Mouse (Mus musculus) heart, embryonic 10.5 days (tissue): Measurements from ENCODE around the gene Tmem200b. TPM values are rescaled to one million over a fixed set of nuclear protein-coding genes. Genes with fewer than 3 reads are reported as not detected.

Experiments
- DNase-seq: peaks from one replicate; pipeline ENCODE4 v3.0.0-alpha.2; 2017; ENCODE audit warnings: low spot score
- H3K27ac ChIP-seq: fragments of 300-500 bp; sonication (generic); 2 replicates; pipeline ENCODE4 v1.5.1; 2016; ENCODE audit warnings: mild to moderate bottlenecking
- H3K27me3 ChIP-seq: fragments of 300-500 bp; sonication (generic); 2 replicates; pipeline ENCODE4 v1.6.1; 2016; ENCODE audit warnings: mild to moderate bottlenecking; ENCODE audit not compliant: poor library complexity, insufficient read depth, severe bottlenecking
- H3K36me3 ChIP-seq: fragments of 300-500 bp; sonication (generic); 2 replicates; pipeline ENCODE4 v1.6.1; 2016; ENCODE audit warnings: mild to moderate bottlenecking, moderate library complexity
- H3K4me1 ChIP-seq: fragments of 300-500 bp; sonication (generic); 2 replicates; pipeline ENCODE4 v1.6.1; 2016; ENCODE audit warnings: mild to moderate bottlenecking
- H3K4me3 ChIP-seq: fragments of 300-500 bp; sonication (generic); 2 replicates; pipeline ENCODE4 v1.5.1; 2016; ENCODE audit warnings: mild to moderate bottlenecking, moderate library complexity
- H3K9me3 ChIP-seq: fragments of 300-500 bp; sonication (generic); 2 replicates; pipeline ENCODE4 v1.6.1; 2016; ENCODE audit warnings: mild to moderate bottlenecking, moderate library complexity
- WGBS: fragments of 180-500 bp; shearing (Covaris S2); methylation state at CpG from one replicate; pipeline ENCODE4 v1.1.7; 2016; 5-methylcytosine and 5-hydroxymethylcytosine counted together
- polyA plus RNA-seq: library from polyadenylated mRNA; unstranded; fragments of >200 nt; fragmentation: Nextera tagmentation; extraction: Ambion mirVana; gene quantifications from 2 replicates; pipeline ENCODE4 v1.2.1, GENCODE M21; 2016

Tmem200b gene
- 2.1 and 3.5 TPM in 2 replicates for polyA plus RNA-seq

GRCm38 (mm10) chr4:131921461-131922346, at the start of gene Tmem200b:
Gene Tmem200b, plus strand, starts transcription at chr4:131921771.
- Histone ChIP-seq H3K9me3 (no peaks in the 10 kb centered on the region), H3K27ac (peak within 1 kb of the TSS; percentile 96), H3K36me3 (peaks cover 37% of the 10 kb centered on the region), H3K4me1 (peaks cover 93% of the 10 kb centered on the region), H3K4me3 (peak within 1 kb of the TSS; percentile 76), H3K27me3 (peaks cover 53% of the 10 kb centered on the region)
- 2% methylated on average over 130 of the region's 130 CpGs for WGBS
- DNase-seq: no peak

- 9% methylated on average over 11 of the region's 11 CpGs for WGBS
- Histone ChIP-seq H3K9me3 (no peaks in the 10 kb centered on the region), H3K4me1 (peaks cover 39% of the 10 kb centered on the region), H3K27ac (peak overlapping the region; percentile 100), H3K4me3 (peak overlapping the region; percentile 94), H3K27me3 (no peaks in the 10 kb centered on the region), H3K36me3 (peaks cover 9% of the 10 kb centered on the region; the same call in 1 of the 2 replicates)
- DNase-seq: no peak
Measured at GRCm38 (mm10) chr4:131872672-131873292, 48.8 kb upstream of the Tmem200b start.

GRCm38 (mm10) chr4:131873293-131874168, 48.0 kb upstream of the Tmem200b start, which contains the start of gene Srsf4:
Gene Srsf4, plus strand, starts transcription at chr4:131873617.
- 0 out of 2 replicates have a peak, but pooled peaks cover 4% of the 10 kb centered on the region for H3K36me3 ChIP-seq
- DNase-seq: peak; percentile 97
- peak within 1 kb of the TSS; percentile 94 for H3K4me3 ChIP-seq
- WGBS: under 1% methylated on average over 80 of the region's 116 CpGs
- peak within 1 kb of the TSS; percentile 100 for H3K27ac ChIP-seq
- H3K9me3 ChIP-seq: no peaks in the 10 kb centered on the region
- no peaks in the 10 kb centered on the region for H3K27me3 ChIP-seq
- peaks cover 42% of the 10 kb centered on the region for H3K4me1 ChIP-seq

- peak overlapping the region; percentile 94 for H3K4me3 ChIP-seq
- H3K9me3 ChIP-seq: no peaks in the 10 kb centered on the region
- peak overlapping the region; percentile 100 for H3K27ac ChIP-seq
- H3K27me3 ChIP-seq: no peaks in the 10 kb centered on the region
- H3K4me1 ChIP-seq: peaks cover 41% of the 10 kb centered on the region
- DNase-seq: no peak
- WGBS: under 1% methylated on average over 20 of the region's 20 CpGs
- 0 out of 2 replicates have a peak, but pooled peaks cover 3% of the 10 kb centered on the region for H3K36me3 ChIP-seq
Measured at GRCm38 (mm10) chr4:131874169-131874536, 47.4 kb upstream of the Tmem200b start.

- Histone ChIP-seq H3K27ac (peak overlapping the region; percentile 100), H3K9me3 (no peaks in the 10 kb centered on the region), H3K36me3 (no peaks in the 10 kb centered on the region), H3K27me3 (no peaks in the 10 kb centered on the region), H3K4me1 (peaks cover 40% of the 10 kb centered on the region), H3K4me3 (peak overlapping the region; percentile 94)
- 4% methylated on average over 11 of the region's 11 CpGs for WGBS
- no peak for DNase-seq
Measured at GRCm38 (mm10) chr4:131874567-131874966, 47.0 kb upstream of the Tmem200b start.

GRCm38 (mm10) chr4:131875242-131875641, 46.3 kb upstream of the Tmem200b start:
- Histone ChIP-seq H3K36me3 (no peaks in the 10 kb centered on the region), H3K27ac (no peak overlapping the region), H3K27me3 (no peaks in the 10 kb centered on the region), H3K4me3 (peak overlapping the region; percentile 94), H3K9me3 (no peaks in the 10 kb centered on the region), H3K4me1 (peaks cover 44% of the 10 kb centered on the region)
- DNase-seq: no peak
- 50% methylated on average over 3 of the region's 3 CpGs for WGBS

GRCm38 (mm10) chr4:131876836-131877235, 44.7 kb upstream of the Tmem200b start:
- Histone ChIP-seq H3K27ac (no peak overlapping the region), H3K4me1 (peaks cover 53% of the 10 kb centered on the region), H3K9me3 (no peaks in the 10 kb centered on the region), H3K27me3 (no peaks in the 10 kb centered on the region), H3K36me3 (no peaks in the 10 kb centered on the region), H3K4me3 (no peak overlapping the region)
- DNase-seq: no peak
- 71% methylated on average over 2 of the region's 2 CpGs for WGBS

- H3K9me3 ChIP-seq: no peaks in the 10 kb centered on the region
Measured at GRCm38 (mm10) chr4:131879692-131880091, 41.9 kb upstream of the Tmem200b start.

GRCm38 (mm10) chr4:131881306-131881705, 40.3 kb upstream of the Tmem200b start:
- no peak overlapping the region for H3K4me3 ChIP-seq
- H3K4me1 ChIP-seq: peaks cover 50% of the 10 kb centered on the region
- no peak overlapping the region for H3K27ac ChIP-seq
- H3K36me3 ChIP-seq: peaks cover 20% of the 10 kb centered on the region
- H3K9me3 ChIP-seq: no peaks in the 10 kb centered on the region
- no peak for DNase-seq
- WGBS: 91% methylated on average over 7 of the region's 7 CpGs
- no peaks in the 10 kb centered on the region for H3K27me3 ChIP-seq

More at GRCm38 (mm10) chr4:131879692-131880091, 41.9 kb upstream of the Tmem200b start:
- WGBS: 76% methylated on average over 1 of the region's 1 CpGs
- Histone ChIP-seq H3K4me3 (no peak overlapping the region), H3K27ac (no peak overlapping the region), H3K27me3 (no peaks in the 10 kb centered on the region), H3K4me1 (peaks cover 60% of the 10 kb centered on the region), H3K36me3 (peaks cover 4% of the 10 kb centered on the region)
- no peak for DNase-seq

- Histone ChIP-seq H3K27me3 (no peaks in the 10 kb centered on the region), H3K9me3 (no peaks in the 10 kb centered on the region), H3K27ac (no peak overlapping the region), H3K4me1 (peaks cover 36% of the 10 kb centered on the region), H3K36me3 (peaks cover 36% of the 10 kb centered on the region), H3K4me3 (no peak overlapping the region)
- 76% methylated on average over 6 of the region's 6 CpGs for WGBS
- DNase-seq: no peak
Measured at GRCm38 (mm10) chr4:131883571-131883970, 38.0 kb upstream of the Tmem200b start.

- Histone ChIP-seq H3K27me3 (no peaks in the 10 kb centered on the region), H3K4me1 (peaks cover 25% of the 10 kb centered on the region), H3K4me3 (no peak overlapping the region), H3K27ac (no peak overlapping the region), H3K9me3 (no peaks in the 10 kb centered on the region), H3K36me3 (peaks cover 36% of the 10 kb centered on the region)
- 81% methylated on average over 6 of the region's 6 CpGs for WGBS
- no peak for DNase-seq
Measured at GRCm38 (mm10) chr4:131885376-131885775, 36.2 kb upstream of the Tmem200b start.

- H3K36me3 ChIP-seq: peaks cover 62% of the 10 kb centered on the region
- peaks cover 11% of the 10 kb centered on the region; the same call in 1 of the 2 replicates for H3K4me1 ChIP-seq
- H3K9me3 ChIP-seq: no peaks in the 10 kb centered on the region
- DNase-seq: no peak
- H3K27ac ChIP-seq: no peak overlapping the region
- no peak overlapping the region for H3K4me3 ChIP-seq
- WGBS: 50% methylated on average over 1 of the region's 1 CpGs
- no peaks in the 10 kb centered on the region for H3K27me3 ChIP-seq
Measured at GRCm38 (mm10) chr4:131888564-131888963, 33.0 kb upstream of the Tmem200b start.
